Mouse (Mus musculus): ENCODE measurements around the gene Unc13b. TPM values are rescaled to one million over a fixed set of nuclear protein-coding genes. Genes with fewer than 3 reads are reported as not detected.

Gene Unc13b
- total RNA-seq, 2 experiments from 2014 or later = 48.4 to 53.3 TPM

GRCm38 (mm10) chr4:43294001-43294400, 235.2 kb downstream of the Unc13b start:
- no peak for DNase-seq (ENCODE audit: low spot score in 2 of 2)

- no peak for DNase-seq (ENCODE audit: low spot score in 2 of 2)
Measured at GRCm38 (mm10) chr4:43309696-43310338, 251.1 kb downstream of the Unc13b start.

Other genes with a start within 250 kb of the Unc13b start
- gene Fam205a1, start 205.1 kb upstream of the Unc13b start, total RNA-seq (2021) = under 1 TPM; 0.46 to 0.64 TPM
- 1 to 10 TPM in 1 of 2 experiments, under 1 TPM in 1; 0.65 to 1.0 TPM for gene Gm12394, start 202.2 kb upstream of the Unc13b start, total RNA-seq (2021)
- gene Fam205c, start 184.7 kb upstream of the Unc13b start, total RNA-seq (2021) = under 1 TPM; 0.38 to 0.46 TPM
- 100 to 1,000 TPM; 121 to 134 TPM for gene Phf24, start 142.3 kb upstream of the Unc13b start, total RNA-seq (2021)
- gene Dnajb5, start 109.1 kb upstream of the Unc13b start, total RNA-seq (2021) = 100 to 1,000 TPM; 213 to 218 TPM
- not detected for gene 1700022I11Rik, start 89.3 kb upstream of the Unc13b start, total RNA-seq (2021)
- 100 to 1,000 TPM; 214 to 228 TPM for gene Vcp, start 58.4 kb upstream of the Unc13b start, total RNA-seq (2021)
- 10 to 100 TPM in 1 of 2 experiments, 1 to 10 TPM in 1; 9.9 to 11.6 TPM for gene Fancg, start 48.4 kb upstream of the Unc13b start, total RNA-seq (2021)
- gene Pigo, start 33.1 kb upstream of the Unc13b start, total RNA-seq (2021) = 10 to 100 TPM; 29.1 to 32.0 TPM
- 100 to 1,000 TPM; 102 to 103 TPM for gene Stoml2, start 27.2 kb upstream of the Unc13b start, total RNA-seq (2021)
- gene Fam214b, start 12.7 kb upstream of the Unc13b start, total RNA-seq (2021) = 10 to 100 TPM; 35.0 to 40.2 TPM
- under 1 TPM; 0.28 to 0.52 TPM for gene Atp8b5, start 208.2 kb downstream of the Unc13b start, total RNA-seq (2021)